Mouse (Mus musculus) C2C12 (cell line): ENCODE measurements around the gene Pnliprp1.

Source experiments
- CEBPB ChIP-seq: IDR thresholded peaks from one replicate; pipeline ENCODE4 v1.6.1; 2011; ENCODE audit warnings: low read depth, mild to moderate bottlenecking, control low read depth, moderate library complexity
- CTCF ChIP-seq: IDR thresholded peaks from one replicate; pipeline ENCODE4 v1.5.1; 2011; ENCODE audit not compliant: control insufficient read depth, insufficient read depth, insufficient read length
- FOSL1 ChIP-seq: IDR thresholded peaks from one replicate; pipeline ENCODE4 v1.8.0; 2011; ENCODE audit warnings: mild to moderate bottlenecking, low read length; ENCODE audit not compliant: poor library complexity, insufficient read depth, severe bottlenecking
- MAX ChIP-seq: IDR thresholded peaks from one replicate; pipeline ENCODE4 v1.6.1; 2011; ENCODE audit warnings: mild to moderate bottlenecking, control low read depth
- MYOD1 ChIP-seq: IDR thresholded peaks from one replicate; pipeline ENCODE4 v1.6.1; 2011; ENCODE audit warnings: low read depth; ENCODE audit not compliant: control insufficient read depth, insufficient read length
- USF1 ChIP-seq: IDR thresholded peaks from one replicate; pipeline ENCODE4 v1.6.1; 2011; ENCODE audit warnings: low read depth, mild to moderate bottlenecking, control low read depth, moderate library complexity

DNA sequence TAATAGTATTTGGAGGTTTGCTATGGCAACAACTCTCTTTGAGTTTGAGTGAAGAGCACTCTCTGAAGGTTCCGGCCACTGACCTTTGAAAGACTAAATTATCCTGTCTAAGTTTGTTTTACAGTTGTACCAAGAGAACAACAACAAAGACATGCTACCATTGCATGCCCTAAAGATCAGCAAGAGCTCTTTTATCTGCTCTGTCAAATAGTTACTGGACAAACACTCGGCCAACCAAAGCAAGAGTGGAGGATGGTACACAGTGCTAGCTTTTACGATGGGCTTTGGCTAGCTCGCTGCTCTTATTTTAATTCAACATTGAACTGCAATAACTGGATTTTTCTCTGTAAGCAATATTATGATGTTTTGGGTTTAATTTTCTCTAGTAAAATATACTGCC, 10.8 kb upstream of the Pnliprp1 start:
- no peak for TF ChIP-seq CTCF
- no peak for TF ChIP-seq USF1
- no peak for TF ChIP-seq MAX
- no peak for TF ChIP-seq CEBPB
- no peak for TF ChIP-seq FOSL1
- TF ChIP-seq MYOD1: no peak
